Mouse (Mus musculus): ENCODE measurements around the gene Naa15. TPM values are rescaled to one million over a fixed set of nuclear protein-coding genes. Genes with fewer than 3 reads are reported as not detected.
"Not testable (repeated sequence)": the region's sequence is repeated elsewhere in the genome, so short reads cannot be mapped to it uniquely, and the experiment has no call there.

Naa15 gene
- total RNA-seq, 2 experiments from 2014 or later, result 42.8 to 48.4 TPM

DNA sequence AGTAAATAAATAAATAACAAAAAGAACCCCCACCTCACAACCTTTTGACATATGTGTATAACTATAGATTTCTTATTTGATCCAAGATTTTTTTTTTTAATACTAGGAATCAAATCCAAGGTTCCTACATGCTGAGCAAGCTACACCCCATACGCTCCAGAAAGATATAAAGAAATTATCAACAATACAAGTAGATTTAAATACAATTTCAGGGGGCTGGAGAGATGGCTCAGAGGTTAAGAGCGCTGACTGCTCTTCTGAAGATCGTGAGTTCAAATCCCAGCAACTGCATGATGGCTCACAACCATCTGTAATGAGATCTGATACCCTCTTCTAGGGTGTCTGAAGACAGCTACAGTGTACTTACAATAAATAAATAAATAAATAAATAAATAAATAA lies 21.9 kb upstream of the Naa15 start:
- DNase-seq; intact Hi-C loops (cut with DNase I): not testable (repeated sequence)

DNA sequence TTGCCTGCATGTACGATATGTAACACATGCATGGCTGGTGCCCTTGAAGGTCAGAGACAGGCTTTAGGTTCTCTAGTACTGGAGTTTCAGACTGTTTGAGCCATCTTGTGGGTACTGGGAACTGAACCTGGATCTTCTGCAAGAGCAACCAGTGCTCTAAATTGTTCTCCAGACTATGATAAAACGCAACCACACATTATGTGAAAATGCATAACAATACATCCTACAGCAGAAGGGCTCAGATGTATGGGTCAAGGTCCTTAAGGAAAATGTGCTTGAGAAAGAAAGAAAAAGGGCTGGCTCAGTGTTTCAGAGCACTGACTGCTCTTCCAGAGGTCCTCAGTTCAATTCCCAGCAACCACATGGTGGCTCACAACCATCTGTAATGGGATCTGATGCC lies 21.3 kb upstream of the Naa15 start:
- intact Hi-C loops (cut with DNase I), result no loop called here
- no peak for DNase-seq

DNA sequence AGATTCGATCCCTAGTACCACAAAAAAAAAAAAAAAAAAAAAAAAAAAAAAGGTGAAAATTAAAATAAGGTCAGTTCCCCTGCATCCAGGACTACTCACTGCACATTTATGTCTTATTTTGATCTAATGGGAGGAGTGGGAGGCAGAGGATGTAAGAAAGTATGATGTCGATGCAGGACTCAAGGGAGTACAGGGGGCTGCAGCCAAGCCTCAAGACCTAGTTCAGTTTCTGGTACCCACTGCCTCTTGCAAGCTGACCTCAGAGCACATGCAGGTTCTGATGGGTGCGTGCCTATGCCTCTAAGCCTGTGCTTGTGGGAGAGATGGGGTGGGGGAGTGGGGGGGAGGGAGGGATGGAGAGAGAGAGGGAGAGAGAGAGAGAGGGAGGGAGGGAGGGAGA lies 20.1 kb upstream of the Naa15 start:
- intact Hi-C loops (cut with DNase I), result no loop called here
- no peak for DNase-seq

DNA sequence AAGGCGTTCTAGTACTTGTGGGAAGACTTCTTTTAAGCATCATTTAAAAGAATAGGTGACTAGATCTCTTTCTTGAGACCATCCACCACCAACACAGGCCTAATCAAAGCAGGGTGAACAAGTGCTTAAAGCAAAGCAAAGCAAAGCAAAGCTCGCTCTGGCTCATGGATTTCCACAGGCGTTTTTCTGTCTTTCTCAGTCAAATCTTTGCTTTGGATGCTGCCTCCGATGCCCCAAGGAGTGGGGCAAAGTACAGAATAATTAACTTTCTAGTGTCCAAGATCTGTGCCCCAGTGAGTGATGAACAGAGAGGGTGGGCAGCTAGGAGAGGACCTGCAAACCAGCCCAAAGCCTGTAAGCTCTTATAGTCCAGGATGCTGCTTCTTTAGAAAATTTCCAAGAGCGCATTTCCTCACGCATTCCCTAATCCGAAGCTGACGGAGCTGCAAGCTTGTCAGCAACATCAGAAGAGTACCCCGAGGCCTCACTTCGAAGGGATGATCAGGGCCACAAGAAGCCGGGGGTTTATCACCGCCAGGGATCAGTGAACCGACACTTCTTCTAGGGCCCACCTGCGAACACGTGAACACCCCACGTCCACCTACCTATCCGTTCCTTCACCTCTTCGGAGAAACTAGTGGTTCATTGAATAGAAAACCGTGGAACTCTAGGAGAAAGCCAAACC lies 19.3 kb upstream of the Naa15 start:
- DNase-seq, result no peak
- intact Hi-C loops (cut with DNase I), result loop anchor here (1.0 kb wide), 1 partner anchor 17 kb away; no protein-coding TSS in a partner anchor

DNA sequence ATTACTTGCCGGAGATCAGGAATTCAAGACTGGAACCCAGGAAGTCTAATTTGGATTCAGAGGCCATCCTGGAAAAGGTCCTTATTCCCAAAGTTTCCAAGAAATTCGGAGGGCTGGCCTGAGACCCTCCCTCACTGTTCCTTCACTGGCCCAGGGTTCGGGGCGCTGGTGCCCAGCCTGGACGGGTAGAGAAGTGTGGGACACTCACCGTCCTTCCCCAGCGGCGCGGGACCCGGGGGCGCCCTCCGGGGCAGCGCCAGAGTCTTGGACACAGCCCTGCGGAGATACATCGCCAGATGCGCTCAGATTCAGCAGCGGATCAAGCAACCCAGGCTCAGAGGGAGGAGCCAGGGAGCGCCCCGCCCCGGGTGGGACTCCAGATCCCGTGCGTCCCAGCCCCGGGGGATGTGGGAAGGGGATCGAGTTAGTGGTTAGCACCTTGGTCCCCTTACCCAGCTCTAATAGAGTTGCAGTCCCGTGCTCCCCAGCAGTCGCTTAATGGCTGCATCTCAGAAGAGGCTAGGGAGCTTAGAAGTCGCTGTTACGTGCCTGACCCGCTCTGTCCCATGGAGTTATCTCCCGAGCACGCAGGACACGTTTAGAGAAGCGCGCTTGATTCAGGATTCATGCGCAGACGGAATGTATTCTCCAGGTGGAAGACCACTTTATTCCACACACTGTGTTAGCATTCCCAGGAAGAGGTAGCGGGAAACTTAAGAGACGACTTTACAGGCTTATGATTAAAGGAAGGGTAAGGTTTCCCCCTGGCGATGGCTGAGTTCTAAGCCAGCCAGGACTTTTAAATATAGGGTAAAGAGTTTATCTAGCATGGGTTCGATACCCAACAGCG lies 18.5 kb upstream of the Naa15 start, which contains the start of gene Mgarp:
Mgarp (minus strand) TSS at position 520 of the 850 bp plus-strand sequence.
- intact Hi-C loops (cut with DNase I), result loop anchor here (1.0 kb wide), 1 partner anchor 18 kb away; no protein-coding TSS in a partner anchor
- peak; percentile 65 to 74 for DNase-seq

DNA sequence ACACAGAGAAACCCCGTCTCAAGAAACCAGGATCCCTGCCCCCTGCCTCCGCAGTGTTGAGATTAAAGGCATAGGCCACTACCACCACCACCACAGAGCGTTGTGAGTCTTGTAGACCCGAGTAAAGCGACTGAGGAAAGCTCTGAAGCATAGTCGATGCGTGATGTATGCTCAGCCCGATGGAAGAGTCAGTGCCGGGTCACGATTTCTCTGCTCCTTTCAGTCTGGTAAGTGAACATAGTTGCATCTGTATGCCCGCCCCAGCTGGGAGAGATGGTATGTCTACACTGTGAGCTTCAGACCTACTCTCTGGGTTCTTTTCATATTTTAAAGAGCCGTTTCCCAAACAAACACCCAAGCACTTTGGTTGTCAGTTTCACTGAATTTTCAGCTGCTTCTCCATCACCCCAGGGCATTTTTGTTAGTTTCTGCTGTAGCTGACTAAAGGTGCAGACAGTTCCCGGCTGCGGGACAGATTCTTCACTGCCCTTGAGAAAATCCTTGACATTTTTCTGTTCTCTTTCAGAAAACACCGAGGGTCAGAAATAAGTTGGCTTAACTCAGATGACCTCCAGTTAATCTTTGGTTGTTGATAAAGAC lies 17.1 kb upstream of the Naa15 start:
- intact Hi-C loops (cut with DNase I), result no loop called here
- no peak for DNase-seq

DNA sequence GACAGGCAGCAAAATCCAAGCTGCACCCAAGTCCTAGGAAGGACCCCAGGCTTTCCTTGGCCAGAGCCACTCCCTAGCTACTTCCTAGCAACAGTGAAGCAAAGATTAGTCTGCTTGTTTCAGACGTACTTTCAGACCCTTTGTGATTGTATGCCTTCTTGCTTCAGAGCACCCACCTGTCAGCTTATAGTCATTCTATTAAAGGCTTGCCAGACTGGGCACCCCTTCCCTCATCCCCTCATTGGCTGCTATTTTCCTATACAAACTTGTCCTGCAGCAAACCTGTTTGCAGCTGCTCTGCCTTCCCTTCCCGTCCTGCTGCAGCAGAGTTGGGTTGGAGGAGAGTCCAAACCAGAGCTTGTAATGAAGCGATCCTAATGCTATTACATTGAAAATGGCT lies 16.3 kb upstream of the Naa15 start:
- intact Hi-C loops (cut with DNase I), result no loop called here
- DNase-seq, result no peak

DNA sequence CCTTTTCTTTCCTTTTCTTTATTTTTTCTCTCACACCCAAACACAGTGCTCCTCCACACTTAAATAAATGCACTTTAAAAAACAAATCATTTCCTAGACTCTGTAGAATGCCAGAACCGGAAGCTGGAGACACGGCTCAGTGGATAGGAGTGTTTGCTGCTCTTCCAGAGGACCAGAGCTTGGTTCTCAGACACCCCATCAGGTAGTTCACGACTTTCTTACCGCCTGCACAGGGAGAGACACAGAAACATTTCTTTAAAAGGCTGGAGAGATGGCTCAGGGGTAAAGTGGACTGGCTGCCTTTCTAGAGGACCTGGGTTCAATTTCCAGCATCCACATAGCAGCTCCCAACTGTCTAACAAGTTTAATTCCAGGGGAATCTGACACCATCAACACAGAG lies 15.4 kb upstream of the Naa15 start:
- intact Hi-C loops (cut with DNase I), result no loop called here
- DNase-seq, result no peak

DNA sequence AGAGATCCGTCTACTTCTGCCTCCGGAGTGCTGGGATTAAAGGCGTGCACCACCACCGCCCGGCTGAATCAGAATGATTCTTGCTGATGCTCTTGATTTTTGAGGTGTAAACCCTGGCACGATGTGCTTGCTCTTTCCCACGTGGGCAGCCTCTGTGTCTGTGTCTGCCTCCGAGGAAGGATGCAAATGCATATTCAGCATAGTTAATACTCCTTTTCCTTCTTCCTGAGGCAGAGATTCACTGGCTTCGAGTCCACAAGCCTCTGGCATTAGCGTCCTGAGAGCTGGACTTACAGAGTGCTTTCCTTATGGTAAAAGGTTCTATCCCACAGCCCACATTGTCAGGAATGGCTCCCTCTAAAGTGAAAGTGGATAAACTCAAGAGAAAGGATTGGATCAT lies 14.3 kb upstream of the Naa15 start:
- intact Hi-C loops (cut with DNase I), result no loop called here
- DNase-seq, result no peak

DNA sequence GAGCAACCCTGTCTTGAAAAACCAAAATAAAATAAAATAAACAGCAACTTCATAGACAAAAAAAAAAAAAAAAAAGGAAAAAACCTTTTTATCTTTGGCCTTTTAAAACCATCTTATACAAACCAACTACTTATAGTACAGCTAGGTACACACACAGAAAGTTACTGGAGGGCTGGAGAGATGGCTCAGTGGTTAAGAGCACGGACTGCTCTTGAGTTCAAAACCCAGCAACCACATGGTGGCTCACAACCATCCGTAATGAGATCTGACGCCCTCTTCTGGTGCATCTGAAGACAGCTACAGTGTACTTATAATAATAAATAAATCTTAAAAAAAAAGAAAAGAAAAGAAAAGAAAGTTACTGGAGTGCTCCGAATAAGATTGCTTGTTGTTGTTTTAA lies 12.9 kb upstream of the Naa15 start:
- DNase-seq; intact Hi-C loops (cut with DNase I): not testable (repeated sequence)

DNA sequence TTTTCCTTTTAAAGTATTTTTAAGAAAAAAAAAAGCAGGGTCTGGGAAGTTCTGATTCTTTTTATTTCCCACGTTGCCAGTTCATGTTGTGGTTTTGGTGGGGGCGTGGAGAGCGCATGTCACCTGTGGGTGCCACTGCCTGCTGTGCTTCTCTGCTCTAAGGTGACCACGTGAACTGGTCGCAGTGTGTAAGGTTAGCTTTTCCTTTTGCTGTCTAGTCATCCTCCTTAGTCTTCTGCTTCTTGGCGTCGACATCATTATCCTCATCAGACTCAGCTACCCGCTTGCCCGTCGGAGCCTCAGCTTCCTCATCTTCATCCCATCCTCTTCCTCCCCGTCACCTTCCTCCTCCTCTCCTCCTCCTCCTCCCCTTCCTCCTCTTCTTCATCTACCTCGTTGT lies 12.3 kb upstream of the Naa15 start:
- DNase-seq, result no peak
- intact Hi-C loops (cut with DNase I), result no loop called here

DNA sequence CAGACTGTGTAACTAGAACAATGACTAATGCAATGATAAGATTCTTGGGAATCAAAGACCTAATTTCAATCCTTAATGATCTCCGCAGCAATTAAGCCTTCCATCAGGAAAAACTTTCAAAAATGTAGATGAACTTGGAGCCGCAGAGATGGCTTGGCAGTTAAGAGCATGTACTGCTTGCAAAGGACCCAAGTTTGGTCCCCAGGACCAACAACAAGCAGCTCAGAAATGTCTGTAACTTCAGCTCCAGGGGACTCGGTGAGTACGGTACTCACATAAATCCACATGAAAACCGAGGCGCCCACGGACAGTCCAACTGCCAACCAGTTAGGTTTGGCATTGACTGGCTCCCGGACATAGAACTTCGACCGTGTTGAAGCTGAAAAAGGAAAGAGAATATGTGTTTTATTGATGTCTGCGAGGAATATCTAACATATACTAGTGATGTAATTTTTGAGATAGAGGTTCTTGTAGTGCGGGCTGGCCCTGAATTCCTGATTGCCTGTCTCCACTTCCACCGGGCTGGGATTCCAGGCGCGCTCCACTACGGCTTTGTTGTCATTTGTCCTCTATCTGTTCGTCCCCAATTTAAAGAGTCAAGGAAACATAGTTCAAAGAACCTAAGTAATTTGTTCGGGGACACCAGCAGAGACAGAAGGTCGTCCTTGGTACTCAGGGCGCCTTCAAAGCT lies 6.9 kb upstream of the Naa15 start:
- intact Hi-C loops (cut with DNase I), result loop anchor here (2.0 to 5.0 kb wide), 2 partner anchors 33 to 181 kb away; no protein-coding TSS in a partner anchor
- DNase-seq, result no peak

DNA sequence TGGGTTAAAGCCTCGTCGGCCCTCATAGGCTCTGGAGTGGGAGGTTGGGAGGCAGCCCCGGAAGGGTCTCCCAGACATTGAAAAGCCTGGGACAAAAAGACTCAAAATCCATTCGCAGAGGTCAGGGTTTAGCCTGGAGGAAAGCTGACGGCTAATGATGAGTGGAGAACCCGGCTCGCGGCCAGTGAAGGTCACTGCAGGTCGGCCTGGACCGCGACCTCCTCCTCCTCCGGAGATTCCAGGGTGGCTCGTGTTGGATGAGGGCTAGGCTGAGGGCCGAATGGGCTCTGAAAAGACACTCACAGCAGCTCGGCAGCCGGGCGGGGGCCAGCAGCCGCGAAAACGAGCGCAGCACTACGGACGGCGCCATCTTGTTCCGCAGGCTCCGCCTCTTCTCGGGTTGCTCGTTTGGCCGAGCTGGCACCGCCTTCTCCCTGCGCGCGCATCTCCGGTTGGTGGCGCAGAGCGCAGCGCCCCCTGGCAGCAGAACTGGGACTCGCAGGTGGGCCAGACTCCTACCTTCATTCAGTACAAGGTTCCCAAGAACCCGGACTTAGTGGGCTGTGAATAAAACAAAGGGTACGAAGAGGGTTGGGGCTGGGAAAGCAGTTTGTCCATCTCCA lies 6.3 kb upstream of the Naa15 start, which contains the start of gene Ndufc1:
Ndufc1 (minus strand) TSS at position 428 of the 623 bp plus-strand sequence.
- intact Hi-C loops (cut with DNase I), result loop anchor here (2.0 to 5.0 kb wide), 2 partner anchors 34 to 181 kb away; no protein-coding TSS in a partner anchor
- DNase-seq, result peak; percentile 98 to 100

DNA sequence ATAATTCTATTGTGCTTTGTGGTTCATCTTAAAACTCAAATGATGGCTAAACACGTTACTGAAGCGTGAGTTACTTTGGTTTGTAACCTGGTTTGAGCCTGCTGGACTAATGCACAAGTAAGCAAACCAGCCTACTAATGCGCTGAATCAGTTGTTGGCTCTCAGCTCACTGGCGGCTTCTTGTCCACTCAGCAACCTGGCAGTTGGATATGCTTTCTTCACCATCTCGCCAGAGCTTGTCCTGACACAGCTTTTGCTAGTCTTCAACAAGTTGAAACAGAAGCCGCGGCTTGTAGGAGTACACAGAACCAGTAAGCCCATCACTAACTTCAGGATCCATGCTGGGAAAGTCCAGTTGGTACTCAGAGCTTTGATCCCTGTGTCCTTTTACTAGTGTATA lies 2.5 kb upstream of the Naa15 start:
- intact Hi-C loops (cut with DNase I), result loop anchor here (5.0 kb wide), 1 partner anchor 130 kb away; no protein-coding TSS in a partner anchor
- DNase-seq, result no peak

DNA sequence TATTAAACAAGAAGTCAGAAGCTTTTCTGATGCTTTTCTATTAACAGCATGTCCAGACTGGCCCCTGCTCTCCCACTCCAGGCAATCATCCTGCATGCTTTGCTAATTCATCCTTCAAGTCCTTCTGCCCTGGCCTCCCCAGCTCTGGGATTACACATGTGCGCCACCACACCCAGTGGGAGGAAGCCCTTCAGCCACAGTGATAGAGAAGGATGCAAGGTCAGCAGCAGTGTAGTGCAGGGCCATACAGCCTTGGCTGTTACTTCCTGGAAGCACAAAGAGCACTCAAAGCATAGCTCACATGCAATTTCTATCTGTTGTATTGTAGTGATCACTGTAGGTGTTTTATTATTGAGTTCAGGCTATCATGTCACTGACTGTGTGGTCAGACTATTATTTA lies 1.7 kb upstream of the Naa15 start:
- no peak for DNase-seq
- intact Hi-C loops (cut with DNase I), result loop anchor here (5.0 kb wide), 1 partner anchor 131 kb away; no protein-coding TSS in a partner anchor

DNA sequence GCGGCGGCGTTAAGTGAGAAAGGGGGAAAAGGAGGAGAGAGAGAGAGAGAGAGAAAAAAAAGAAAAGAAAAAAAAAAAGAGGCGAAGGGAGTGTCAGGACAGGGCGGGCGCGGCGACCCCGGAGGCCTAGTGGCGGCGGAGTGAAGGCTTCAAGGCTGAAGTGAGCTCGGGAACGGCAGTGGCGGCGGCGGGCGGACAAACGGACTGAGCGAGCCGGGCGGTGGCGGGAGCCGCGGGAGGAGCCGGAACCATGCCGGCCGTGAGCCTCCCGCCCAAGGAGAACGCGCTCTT lies 1.1 kb downstream of the Naa15 start:
- intact Hi-C loops (cut with DNase I), result no loop called here
- no peak for DNase-seq

DNA sequence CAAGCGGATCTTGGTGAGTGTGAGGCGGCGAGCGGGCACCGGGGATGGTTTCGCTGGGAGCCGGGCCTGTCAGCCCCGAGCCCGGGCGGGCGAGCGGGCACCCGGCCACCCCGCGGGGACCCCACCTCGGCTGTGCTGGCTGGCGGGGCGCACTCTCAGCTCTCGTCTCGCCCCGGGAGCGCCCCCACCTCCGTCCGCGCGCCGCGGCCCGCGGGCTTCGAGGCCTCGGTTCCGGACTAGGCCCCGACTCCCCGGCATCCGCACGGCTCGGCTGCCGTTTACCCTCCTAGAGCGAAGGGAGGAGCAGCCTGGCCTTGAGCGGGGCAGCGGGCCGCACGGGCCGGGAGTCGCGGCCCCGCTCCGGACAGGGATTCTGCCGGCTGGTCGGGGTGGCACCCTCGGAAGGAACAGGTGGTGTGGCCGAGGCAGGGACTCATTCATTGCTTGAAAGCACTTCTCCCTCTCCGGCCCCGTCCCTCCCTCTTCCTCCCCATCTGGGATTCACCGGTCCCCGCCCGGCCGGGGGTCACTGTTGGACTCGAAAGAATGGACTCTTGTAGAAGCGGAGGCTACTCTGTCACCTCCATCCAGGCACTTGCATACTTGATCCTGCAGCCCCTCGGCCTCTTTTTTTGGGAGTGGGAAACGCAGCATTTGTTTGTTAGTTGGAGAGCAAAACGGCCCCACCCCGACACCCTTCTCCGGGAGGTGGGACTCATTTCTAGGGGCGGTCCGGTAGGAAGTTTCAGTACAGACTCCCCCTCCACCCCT lies 1.6 kb downstream of the Naa15 start:
- peak; percentile 49 to 65 for DNase-seq
- intact Hi-C loops (cut with DNase I), result no loop called here

DNA sequence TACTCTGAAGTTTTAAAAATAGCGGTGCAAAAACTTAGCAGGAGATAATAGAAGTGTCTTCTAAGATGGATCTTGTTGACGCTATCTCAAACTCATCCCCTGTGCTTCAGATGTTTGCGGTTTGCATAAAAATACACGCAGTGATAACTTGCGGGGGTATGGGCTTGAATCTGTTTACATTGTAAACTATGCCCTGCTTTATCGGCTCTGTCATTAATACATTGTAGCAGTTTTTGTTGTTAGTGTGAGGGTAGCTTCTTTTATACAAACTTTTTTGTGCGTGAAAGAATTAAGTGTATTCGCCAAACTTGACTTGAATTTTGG lies 2.1 kb downstream of the Naa15 start:
- intact Hi-C loops (cut with DNase I), result no loop called here

DNA sequence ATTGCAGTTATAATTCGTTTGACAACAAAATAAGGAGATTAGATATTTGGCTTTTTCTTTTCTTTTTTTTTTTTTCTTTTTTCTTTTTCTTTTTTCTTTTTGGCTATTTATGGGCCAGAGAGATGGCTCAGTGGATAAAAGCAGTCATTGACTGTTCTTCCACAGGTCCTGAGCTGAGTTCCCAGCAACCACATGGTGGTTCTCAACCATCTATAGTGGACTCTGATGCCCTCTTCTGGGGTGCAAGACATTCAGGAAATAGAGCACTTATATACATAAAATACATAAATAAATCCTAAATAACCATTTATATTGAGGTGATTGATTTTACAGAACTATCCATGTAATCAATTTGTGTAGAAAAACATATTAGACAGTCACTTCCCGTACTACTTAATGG lies 2.5 kb downstream of the Naa15 start:
- intact Hi-C loops (cut with DNase I), result no loop called here
- no peak for DNase-seq

More for the DNA sequence above, 2.1 kb downstream of the Naa15 start:
- no peak for DNase-seq

DNA sequence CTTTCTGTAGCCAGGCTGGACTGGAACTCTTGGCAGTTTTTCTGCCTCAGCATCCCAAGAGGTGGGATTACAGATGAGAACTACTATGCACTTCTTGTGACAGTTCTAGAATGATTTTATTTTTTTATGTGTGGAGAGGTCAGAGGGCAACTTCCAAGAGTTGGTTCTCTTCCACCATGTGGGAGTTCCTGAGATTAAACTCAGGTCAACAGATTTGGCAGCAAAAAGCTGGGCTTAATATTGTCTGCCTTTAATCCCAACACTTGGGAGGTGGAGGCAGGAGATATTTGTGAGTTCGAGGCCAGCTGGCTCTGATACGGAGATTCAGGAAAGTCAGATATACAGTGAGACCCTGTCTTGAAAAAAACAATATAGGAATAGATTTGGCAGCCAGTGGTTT lies 3.0 kb downstream of the Naa15 start:
- DNase-seq, result no peak
- intact Hi-C loops (cut with DNase I), result no loop called here
